Mouse (Mus musculus) forebrain, embryonic 16.5 days (tissue): ENCODE results near the gene Rfpl4. TPM values are rescaled to one million over a fixed set of nuclear protein-coding genes. Genes with fewer than 3 reads are reported as not detected.

Source experiments
- ATAC-seq: fragments of 200-750 bp; cut with Nextera tagmentation; 2 replicates; pipeline ENCODE4 v1.8.0; 2017; ENCODE audit warnings: mild to moderate bottlenecking, moderate library complexity
- H3K27ac ChIP-seq: fragments of 300-500 bp; sonication (generic); 2 replicates; pipeline ENCODE4 v1.5.1; 2014; ENCODE audit warnings: low read length, control low read depth
- H3K27me3 ChIP-seq: fragments of 300-500 bp; sonication (generic); replicated peaks from 2 replicates; pipeline ENCODE4 v1.6.1; 2014; ENCODE audit warnings: low read length; ENCODE audit not compliant: control insufficient read depth, insufficient read depth
- H3K36me3 ChIP-seq: fragments of 300-500 bp; sonication (generic); 2 replicates; pipeline ENCODE4 v1.6.1; 2014; ENCODE audit not compliant: control insufficient read depth, insufficient read depth
- H3K4me1 ChIP-seq: fragments of 300-500 bp; sonication (generic); replicated peaks from 2 replicates; pipeline ENCODE4 v1.6.1; 2014; ENCODE audit warnings: low read length; ENCODE audit not compliant: control insufficient read depth, insufficient read depth
- H3K4me2 ChIP-seq: fragments of 300-500 bp; sonication (generic); 2 replicates; pipeline ENCODE4 v1.6.1; 2014; ENCODE audit warnings: mild to moderate bottlenecking, low read length, control low read depth
- H3K4me3 ChIP-seq: fragments of 300-500 bp; sonication (generic); replicated peaks from 2 replicates; pipeline ENCODE4 v1.5.1; 2014; ENCODE audit warnings: mild to moderate bottlenecking, low read length, control low read depth
- H3K9ac ChIP-seq: fragments of 300-500 bp; sonication (generic); replicated peaks from 2 replicates; pipeline ENCODE4 v1.6.1; 2014; ENCODE audit warnings: low read depth, low read length, control low read depth
- H3K9me3 ChIP-seq: fragments of 300-500 bp; sonication (generic); 2 replicates; pipeline ENCODE4 v1.6.1; 2016; ENCODE audit warnings: low read length; ENCODE audit not compliant: control insufficient read depth
- WGBS: fragments of 180-500 bp; shearing (Covaris S2); extraction: QIAGEN DNeasy Blood & Tissue Kit; methylation state at CpG from one replicate; pipeline ENCODE4 v1.1.7; 2014; 5-methylcytosine and 5-hydroxymethylcytosine counted together
- polyA plus RNA-seq: library from polyadenylated mRNA; unstranded; fragments of >200 nt; fragmentation: Nextera tagmentation; extraction: Ambion mirVana; gene quantifications from 2 replicates; pipeline ENCODE4 v1.2.1, GENCODE M21; 2015

The Rfpl4 gene
- polyA plus RNA-seq, 1 experiment from 2014 or later: 0.14 TPM

DNA sequence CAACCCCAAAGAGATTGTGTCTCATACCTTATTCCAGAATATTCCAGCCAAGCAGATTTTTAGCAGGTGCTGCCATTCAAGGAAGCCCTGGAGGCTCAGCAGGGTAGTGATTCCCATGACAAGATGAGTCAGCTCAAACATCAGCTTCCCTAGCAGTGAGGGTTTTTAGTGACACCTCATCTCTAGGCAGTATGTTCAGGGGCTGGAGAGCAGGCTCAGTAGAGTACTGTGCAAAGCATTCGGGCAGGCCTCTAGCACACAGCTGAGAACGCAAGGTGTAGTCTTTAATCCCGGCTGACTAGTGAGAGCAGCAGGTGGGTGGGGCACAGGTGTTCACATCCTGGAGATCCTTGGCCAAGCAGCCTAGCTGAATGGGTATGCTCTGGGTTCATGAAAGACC is 17.0 kb downstream of the Rfpl4 start:
- WGBS: 87% methylated on average over 3 of the region's 3 CpGs
- 0 out of 2 replicates have a peak, but pooled peaks have one; percentile 8 for ATAC-seq
- no peak overlapping the region for H3K9ac ChIP-seq
- H3K4me1 ChIP-seq: no peaks in the 10 kb centered on the region
- H3K4me3 ChIP-seq: no peak overlapping the region
- peaks cover 20% of the 10 kb centered on the region for H3K36me3 ChIP-seq
- H3K27ac ChIP-seq: no peak overlapping the region
- no peak overlapping the region for H3K4me2 ChIP-seq
- no peaks in the 10 kb centered on the region for H3K27me3 ChIP-seq
- H3K9me3 ChIP-seq: no peaks in the 10 kb centered on the region

DNA sequence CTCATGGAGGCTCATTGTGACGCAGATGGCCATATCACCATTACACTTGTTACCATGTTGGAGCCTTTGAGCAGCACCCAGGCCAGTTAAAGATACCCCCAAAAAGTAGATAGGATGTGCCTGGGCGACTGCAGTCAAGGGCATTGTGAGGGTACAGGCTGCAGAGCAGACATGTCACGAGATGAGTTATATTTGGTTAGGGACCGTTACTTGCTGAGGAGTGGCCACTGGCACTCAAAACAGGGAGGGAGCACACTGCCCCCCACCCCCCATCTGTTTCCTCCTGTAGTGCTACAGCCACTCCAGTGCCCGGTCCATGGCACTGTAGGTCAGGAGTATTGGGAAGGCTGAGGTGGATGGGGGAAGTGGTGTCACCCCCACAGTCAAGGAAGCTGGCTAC is 18.0 kb downstream of the Rfpl4 start:
- H3K9me3 ChIP-seq: no peaks in the 10 kb centered on the region
- WGBS: 96% methylated on average over 5 of the region's 5 CpGs
- no peak overlapping the region for H3K4me2 ChIP-seq
- peaks cover 22% of the 10 kb centered on the region for H3K36me3 ChIP-seq
- no peaks in the 10 kb centered on the region for H3K4me1 ChIP-seq
- no peak overlapping the region for H3K9ac ChIP-seq
- no peak overlapping the region for H3K27ac ChIP-seq
- no peak overlapping the region for H3K4me3 ChIP-seq
- H3K27me3 ChIP-seq: no peaks in the 10 kb centered on the region
- no peak for ATAC-seq

DNA sequence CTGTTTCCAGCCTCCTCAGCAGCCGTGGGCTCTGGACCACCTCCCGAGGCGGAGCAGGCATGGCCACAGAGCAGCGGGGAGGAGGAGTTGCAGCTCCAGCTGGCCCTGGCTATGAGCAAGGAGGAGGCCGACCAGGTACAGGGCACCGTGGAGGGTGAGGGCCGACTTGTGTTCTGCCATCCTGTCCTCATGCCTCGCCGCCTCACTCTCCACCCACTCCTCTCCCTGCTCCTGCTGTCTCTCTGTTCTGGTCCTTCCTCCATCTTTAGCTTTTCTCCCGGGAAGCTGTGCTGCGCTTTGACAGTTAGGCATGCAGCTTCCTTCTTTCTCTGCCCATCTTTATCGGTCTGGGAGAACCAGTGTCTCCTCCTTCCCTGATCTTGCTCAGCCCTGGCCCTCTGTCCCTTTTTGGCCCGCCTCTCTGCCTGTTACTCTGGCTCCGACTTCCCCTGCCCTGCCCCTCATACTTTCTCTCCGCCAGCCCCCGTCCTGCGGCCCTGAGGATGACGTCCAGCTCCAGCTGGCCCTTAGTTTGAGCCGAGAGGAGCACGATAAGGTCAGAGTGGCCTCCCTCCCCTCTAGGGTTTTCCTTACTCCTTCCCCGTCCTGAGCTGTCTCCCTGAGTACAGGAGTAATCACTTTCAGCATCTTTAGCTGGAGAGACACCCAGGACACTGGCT is 23.8 kb downstream of the Rfpl4 start:
- H3K27ac ChIP-seq: no peak overlapping the region
- no peaks in the 10 kb centered on the region for H3K9me3 ChIP-seq
- H3K4me2 ChIP-seq: no peak overlapping the region
- WGBS: 85% methylated on average over 21 of the region's 21 CpGs
- H3K9ac ChIP-seq: no peak overlapping the region
- no peaks in the 10 kb centered on the region for H3K27me3 ChIP-seq
- no peak for ATAC-seq
- no peak overlapping the region for H3K4me3 ChIP-seq
- H3K36me3 ChIP-seq: peaks cover 24% of the 10 kb centered on the region
- H3K4me1 ChIP-seq: no peaks in the 10 kb centered on the region

GRCm38 (mm10) chr7:5092381-5092780 is 24.4 kb downstream of the Rfpl4 start:
- no peak overlapping the region for H3K4me2 ChIP-seq
- 83% methylated on average over 6 of the region's 6 CpGs for WGBS
- no peak overlapping the region for H3K27ac ChIP-seq
- H3K4me3 ChIP-seq: no peak overlapping the region
- no peaks in the 10 kb centered on the region for H3K27me3 ChIP-seq
- H3K36me3 ChIP-seq: peaks cover 19% of the 10 kb centered on the region
- no peaks in the 10 kb centered on the region for H3K4me1 ChIP-seq
- no peak overlapping the region for H3K9ac ChIP-seq
- no peaks in the 10 kb centered on the region for H3K9me3 ChIP-seq
- ATAC-seq: no peak

DNA sequence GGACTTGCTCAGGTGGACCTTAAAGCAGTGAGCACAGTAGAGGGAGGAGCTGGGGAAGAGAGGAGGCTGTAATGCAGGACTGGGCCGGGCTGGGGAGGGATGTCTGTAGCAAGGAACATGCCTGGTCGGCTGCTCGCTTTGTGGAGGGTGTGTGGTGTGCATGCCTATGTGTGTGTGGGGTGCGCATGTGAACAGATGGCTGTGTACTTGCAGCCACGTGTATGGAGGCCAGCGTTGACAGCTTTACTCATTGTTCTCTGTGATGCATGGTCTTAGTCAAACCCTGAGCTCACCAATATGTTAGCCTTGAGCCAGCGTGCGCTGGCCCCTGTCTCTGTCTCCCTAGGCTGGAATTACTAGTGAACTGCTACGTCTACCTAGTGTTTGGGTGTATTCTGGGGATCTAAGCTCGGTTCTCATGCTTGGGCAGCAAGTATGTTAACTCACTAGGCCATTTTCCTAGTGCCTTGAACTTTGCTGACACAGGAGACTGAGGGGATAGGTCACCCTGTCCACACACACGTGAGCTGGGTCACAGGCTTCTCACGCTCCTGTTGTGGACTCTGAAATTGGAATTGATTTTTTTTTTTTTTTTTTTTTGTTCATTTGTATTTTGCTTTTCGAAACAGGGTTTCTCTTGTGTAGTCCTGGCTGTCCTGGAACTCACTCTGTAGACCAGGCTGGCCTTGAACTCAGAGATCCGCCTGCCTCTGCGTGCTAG is 25.6 kb downstream of the Rfpl4 start:
- peaks cover 17% of the 10 kb centered on the region for H3K36me3 ChIP-seq
- 88% methylated on average over 15 of the region's 15 CpGs for WGBS

GRCm38 (mm10) chr7:5089853-5090252 is 26.9 kb downstream of the Rfpl4 start:
- no peak for ATAC-seq
- WGBS: 97% methylated on average over 15 of the region's 15 CpGs
- no peak overlapping the region for H3K4me3 ChIP-seq
- H3K9ac ChIP-seq: no peak overlapping the region
- no peaks in the 10 kb centered on the region for H3K4me1 ChIP-seq
- H3K27ac ChIP-seq: no peak overlapping the region
- no peak overlapping the region for H3K4me2 ChIP-seq
- no peaks in the 10 kb centered on the region for H3K27me3 ChIP-seq
- H3K36me3 ChIP-seq: peaks cover 14% of the 10 kb centered on the region
- no peaks in the 10 kb centered on the region for H3K9me3 ChIP-seq

More for the DNA sequence above, 25.6 kb downstream of the Rfpl4 start:
- no peak overlapping the region for H3K9ac ChIP-seq
- no peak for ATAC-seq
- no peak overlapping the region for H3K4me3 ChIP-seq
- H3K4me1 ChIP-seq: no peaks in the 10 kb centered on the region
- H3K9me3 ChIP-seq: no peaks in the 10 kb centered on the region
- H3K27me3 ChIP-seq: no peaks in the 10 kb centered on the region
- H3K27ac ChIP-seq: no peak overlapping the region
- no peak overlapping the region for H3K4me2 ChIP-seq

GRCm38 (mm10) chr7:5087886-5088285 is 28.9 kb downstream of the Rfpl4 start:
- no peak for ATAC-seq
- H3K9ac ChIP-seq: no peak overlapping the region
- no peaks in the 10 kb centered on the region for H3K9me3 ChIP-seq
- H3K4me3 ChIP-seq: no peak overlapping the region
- WGBS: 86% methylated on average over 4 of the region's 4 CpGs
- H3K36me3 ChIP-seq: peaks cover 11% of the 10 kb centered on the region
- no peak overlapping the region for H3K4me2 ChIP-seq
- no peak overlapping the region for H3K27ac ChIP-seq
- H3K27me3 ChIP-seq: no peaks in the 10 kb centered on the region
- 0 out of 2 replicates have a peak, but pooled peaks cover 2% of the 10 kb centered on the region for H3K4me1 ChIP-seq

GRCm38 (mm10) chr7:5086921-5087440 is 29.8 kb downstream of the Rfpl4 start:
- WGBS: 80% methylated on average over 5 of the region's 5 CpGs
- no peak for ATAC-seq
- Histone ChIP-seq H3K9me3 (no peaks in the 10 kb centered on the region), H3K36me3 (peaks cover 11% of the 10 kb centered on the region), H3K27me3 (no peaks in the 10 kb centered on the region), H3K9ac (no peak overlapping the region), H3K27ac (no peak overlapping the region), H3K4me2 (no peak overlapping the region), H3K4me1 (peaks cover 6% of the 10 kb centered on the region), H3K4me3 (no peak overlapping the region)

GRCm38 (mm10) chr7:5085512-5085911 is 31.2 kb downstream of the Rfpl4 start:
- Histone ChIP-seq H3K4me2 (no peak overlapping the region), H3K9ac (no peak overlapping the region), H3K36me3 (peaks cover 11% of the 10 kb centered on the region), H3K4me3 (no peak overlapping the region), H3K27me3 (no peaks in the 10 kb centered on the region), H3K9me3 (no peaks in the 10 kb centered on the region), H3K4me1 (peaks cover 21% of the 10 kb centered on the region), H3K27ac (no peak overlapping the region)
- 91% methylated on average over 1 of the region's 1 CpGs for WGBS
- ATAC-seq: no peak
